ENCODE assay signal across 19 mouse cellular contexts in the genomic region with DNA sequence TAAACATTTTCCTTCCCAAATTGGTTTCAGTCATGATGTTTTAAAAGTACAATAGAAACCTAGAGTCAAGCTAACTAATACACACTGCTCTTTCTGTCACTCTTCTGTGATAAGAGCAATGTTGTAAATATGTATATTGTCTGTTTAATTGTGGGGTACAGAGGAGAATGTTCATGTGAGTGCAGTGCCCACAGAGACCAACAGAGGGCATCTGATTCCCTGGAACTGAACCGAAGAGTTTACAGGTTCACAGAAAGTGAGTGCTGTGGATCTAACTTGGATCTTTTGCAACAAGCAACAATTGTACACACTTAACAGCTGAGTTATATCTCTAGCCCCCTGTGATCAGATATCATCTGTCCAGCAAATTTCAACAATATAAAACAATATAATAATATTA.
A peak's percentile ranks its signal among the peaks of the same experiment; 100 is the strongest.
DNase-seq lines count a peak whose midpoint lies in the region; ATAC-seq and TF ChIP-seq lines count a peak whose summit lies in the region.
"Had no signal": no experiment of that assay in that cellular context is flagged by ENCODE, and none has a peak within 500 bp of the region (broad histone marks: within the 10 kb centered on the region; RNA-seq: fewer than 3 reads in every experiment).

No protein-coding gene starts in this region.

- no peaks in the 10 kb centered on the region for H3K36me3 ChIP-seq in intestine, postnatal 0 days (ENCODE audit: control insufficient read depth, insufficient read depth)
- no peaks in the 10 kb centered on the region for H3K36me3 ChIP-seq in intestine, embryonic 16.5 days (ENCODE audit: control insufficient read depth, insufficient read depth, low read length)
- no peaks in the 10 kb centered on the region for H3K36me3 ChIP-seq in lung, embryonic 14.5 days (ENCODE audit: insufficient read depth)
- no peaks in the 10 kb centered on the region for H3K36me3 ChIP-seq in hindbrain, embryonic 12.5 days
- H3K36me3 ChIP-seq: limb, embryonic 12.5 days; lung, embryonic 15.5 days; stomach, embryonic 15.5 days had no signal

- DNase-seq in lung, embryonic 14.5 days: no peak
- DNase-seq in lung, adult 2 months: no peak
- DNase-seq in ES-CJ7 (ENCODE audit: low read depth, low spot score): peak; percentile 31
- DNase-seq in brain, embryonic 14.5 days (ENCODE audit: low read depth): no peak
- DNase-seq: cerebellum, postnatal 10 days; heart, postnatal 4 days; kidney, postnatal 10 days; midbrain, embryonic 14.5 days; spleen, adult 18-20 months had no signal

- no peak overlapping the region for H3K27ac ChIP-seq in intestine, postnatal 0 days (ENCODE audit: low read depth, low read length)
- no peak overlapping the region for H3K27ac ChIP-seq in intestine, embryonic 16.5 days (ENCODE audit: low read length)
- no peak overlapping the region for H3K27ac ChIP-seq in lung, embryonic 14.5 days (ENCODE audit: low read depth)
- H3K27ac ChIP-seq in hindbrain, embryonic 12.5 days: no peak overlapping the region
- H3K27ac ChIP-seq: forebrain, embryonic 13.5 days; limb, embryonic 12.5 days; lung, embryonic 15.5 days; stomach, embryonic 15.5 days had no signal

- H3K9ac ChIP-seq in intestine, postnatal 0 days (ENCODE audit: low read depth, low read length): no peak overlapping the region
- no peak overlapping the region for H3K9ac ChIP-seq in intestine, embryonic 16.5 days (ENCODE audit: low read depth, low read length)
- H3K9ac ChIP-seq in lung, embryonic 14.5 days: no peak overlapping the region
- H3K9ac ChIP-seq in hindbrain, embryonic 12.5 days: no peak overlapping the region
- H3K9ac ChIP-seq: forebrain, embryonic 13.5 days; limb, embryonic 12.5 days; lung, embryonic 15.5 days; stomach, embryonic 15.5 days had no signal

- no peaks in the 10 kb centered on the region for H3K27me3 ChIP-seq in intestine, postnatal 0 days (replicated peaks; ENCODE audit: control insufficient read depth, insufficient read depth, low read length)
- H3K27me3 ChIP-seq in intestine, embryonic 16.5 days (replicated peaks; ENCODE audit: control insufficient read depth, insufficient read depth, low read length): no peaks in the 10 kb centered on the region
- H3K27me3 ChIP-seq in lung, embryonic 14.5 days (ENCODE audit: insufficient read depth, low read length): no peaks in the 10 kb centered on the region
- H3K27me3 ChIP-seq in hindbrain, embryonic 12.5 days: no peaks in the 10 kb centered on the region
- H3K27me3 ChIP-seq: forebrain, embryonic 13.5 days; limb, embryonic 12.5 days; lung, embryonic 15.5 days; stomach, embryonic 15.5 days had no signal

- no peak overlapping the region for H3K4me3 ChIP-seq in intestine, postnatal 0 days (ENCODE audit: low read depth, low read length)
- no peak overlapping the region for H3K4me3 ChIP-seq in intestine, embryonic 16.5 days (ENCODE audit: low read length)
- no peak overlapping the region for H3K4me3 ChIP-seq in lung, embryonic 14.5 days (ENCODE audit: low read depth, low read length)
- no peak overlapping the region for H3K4me3 ChIP-seq in lung, adult 2 months (replicated peaks; ENCODE audit: extremely low read depth, low read depth, low read length)
- no peak overlapping the region for H3K4me3 ChIP-seq in hindbrain, embryonic 12.5 days
- H3K4me3 ChIP-seq: forebrain, embryonic 13.5 days; limb, embryonic 12.5 days; lung, embryonic 15.5 days; stomach, embryonic 15.5 days had no signal

- no peak overlapping the region for H3K4me2 ChIP-seq in intestine, postnatal 0 days (replicated peaks; ENCODE audit: low read depth)
- no peak overlapping the region for H3K4me2 ChIP-seq in intestine, embryonic 16.5 days (ENCODE audit: low read depth, low read length)
- no peak overlapping the region for H3K4me2 ChIP-seq in lung, embryonic 14.5 days
- no peak overlapping the region for H3K4me2 ChIP-seq in hindbrain, embryonic 12.5 days (replicated peaks)
- H3K4me2 ChIP-seq: forebrain, embryonic 13.5 days; limb, embryonic 12.5 days; lung, embryonic 15.5 days; stomach, embryonic 15.5 days had no signal

- no peak for TF ChIP-seq POLR2A in lung, adult 2 months (IDR thresholded peaks at IDR 0.05; ENCODE audit: borderline replicate concordance, extremely low read depth, low read depth, low read length)
- no peak for TF ChIP-seq POLR2A in brain, embryonic 14.5 days (IDR thresholded peaks at IDR 0.05; ENCODE audit: borderline replicate concordance, extremely low read depth, insufficient read depth, insufficient read length, poor library complexity, severe bottlenecking)

- H3K9me3 ChIP-seq in intestine, postnatal 0 days (ENCODE audit: control insufficient read depth): no peaks in the 10 kb centered on the region
- H3K9me3 ChIP-seq in intestine, embryonic 16.5 days (ENCODE audit: control insufficient read depth, low read length): no peaks in the 10 kb centered on the region
- no peaks in the 10 kb centered on the region for H3K9me3 ChIP-seq in lung, embryonic 14.5 days (ENCODE audit: low read depth, low read length)
- no peaks in the 10 kb centered on the region for H3K9me3 ChIP-seq in hindbrain, embryonic 12.5 days (replicated peaks)
- H3K9me3 ChIP-seq: forebrain, embryonic 13.5 days; limb, embryonic 12.5 days; lung, embryonic 15.5 days; stomach, embryonic 15.5 days had no signal

- peak; percentile 59 for TF ChIP-seq CTCF in intestine, postnatal 0 days (IDR thresholded peaks at IDR 0.05; ENCODE audit: low read depth)
- TF ChIP-seq CTCF in lung, embryonic 14.5 days (IDR thresholded peaks at IDR 0.05; ENCODE audit: low read depth): peak; percentile 31
- TF ChIP-seq CTCF in lung, adult 2 months (IDR thresholded peaks at IDR 0.05; ENCODE audit: insufficient read depth, low read length): no peak
- peak; percentile 24; the same call in 1 of the 2 replicates for TF ChIP-seq CTCF in brain, embryonic 14.5 days (IDR thresholded peaks at IDR 0.05; ENCODE audit: borderline replicate concordance, extremely low read depth, insufficient read depth, insufficient read length)

- WGBS in intestine, postnatal 0 days: 71% methylated on average over 1 of the region's 1 CpGs
- 89% methylated on average over 1 of the region's 1 CpGs for WGBS in intestine, embryonic 16.5 days
- WGBS in lung, embryonic 14.5 days: 81% methylated on average over 1 of the region's 1 CpGs
- WGBS in lung, adult 2 months: 82% methylated on average over 1 of the region's 1 CpGs
- 80% methylated on average over 1 of the region's 1 CpGs for WGBS in hindbrain, embryonic 12.5 days

- no peak for ATAC-seq in intestine, postnatal 0 days
- ATAC-seq in intestine, embryonic 16.5 days: no peak
- ATAC-seq in lung, embryonic 14.5 days (ENCODE audit: insufficient read depth): no peak
- no peak for ATAC-seq in monocyte, adult 5-6 weeks (replicated peaks; ENCODE audit: insufficient number of reproducible peaks, low FRiP score, low TSS enrichment, poor library complexity, severe bottlenecking)
- ATAC-seq in hindbrain, embryonic 12.5 days (ENCODE audit: low FRiP score): no peak
- ATAC-seq: CD4-positive, CD25-positive, alpha-beta regulatory T cell, adult 4 months; forebrain, embryonic 13.5 days; inflammation-experienced regulatory T-cells, adult 6 months had no signal

- H3K4me1 ChIP-seq in intestine, postnatal 0 days (replicated peaks; ENCODE audit: control insufficient read depth, insufficient read depth, low read length): no peaks in the 10 kb centered on the region
- no peaks in the 10 kb centered on the region for H3K4me1 ChIP-seq in intestine, embryonic 16.5 days (ENCODE audit: control insufficient read depth, insufficient read depth, low read length)
- H3K4me1 ChIP-seq in lung, embryonic 14.5 days (ENCODE audit: insufficient read depth): no peaks in the 10 kb centered on the region
- no peaks in the 10 kb centered on the region for H3K4me1 ChIP-seq in lung, adult 2 months (ENCODE audit: control insufficient read depth, insufficient read depth, low read length)
- no peaks in the 10 kb centered on the region for H3K4me1 ChIP-seq in hindbrain, embryonic 12.5 days
- H3K4me1 ChIP-seq: forebrain, embryonic 13.5 days; limb, embryonic 12.5 days; lung, embryonic 15.5 days; stomach, embryonic 15.5 days had no signal
